In genomic region chr1:156838695-156839094, GRCm38 (mm10) we compare ENCODE assay signal across 8 mouse cellular contexts. TPM values are rescaled to one million over a fixed set of nuclear protein-coding genes. Genes with fewer than 3 reads are reported as not detected.
DNase-seq lines count a peak whose midpoint lies in the region; ATAC-seq lines count a peak whose summit lies in the region.

No protein-coding gene starts in this region.

- 22% methylated on average over 6 of the region's 6 CpGs for WGBS in hindbrain, embryonic 10.5 days
- 15% methylated on average over 6 of the region's 6 CpGs for WGBS in midbrain, embryonic 13.5 days
- 8% methylated on average over 6 of the region's 6 CpGs for WGBS in stomach, embryonic 16.5 days

- peak overlapping the region; percentile 31 for H3K27ac ChIP-seq in hindbrain, embryonic 10.5 days
- peak overlapping the region; percentile 27; the same call in 1 of the 2 replicates for H3K27ac ChIP-seq in midbrain, embryonic 13.5 days
- peak overlapping the region; percentile 82 for H3K27ac ChIP-seq in stomach, embryonic 16.5 days (ENCODE audit: low read length)

- DNase-seq in right cerebral cortex, adult 18-20 months: peak; percentile 35
- DNase-seq in right cerebral cortex, postnatal 4 days: no peak
- DNase-seq in frontal cortex, postnatal 10 days (ENCODE audit: low spot score in 2 of 2): peak; percentile 19 to 21
- peak; percentile 64 for DNase-seq in hindbrain, embryonic 10.5 days (ENCODE audit: low spot score)
- peak; percentile 24 to 27 for DNase-seq in layer of hippocampus, postnatal 36 days
- DNase-seq in thymus, postnatal 10 days (ENCODE audit: low spot score in 2 of 2): no peak

- H3K27me3 ChIP-seq in hindbrain, embryonic 10.5 days (ENCODE audit: insufficient read depth, poor library complexity, severe bottlenecking): no peaks in the 10 kb centered on the region
- no peaks in the 10 kb centered on the region for H3K27me3 ChIP-seq in midbrain, embryonic 13.5 days
- no peaks in the 10 kb centered on the region for H3K27me3 ChIP-seq in stomach, embryonic 16.5 days (ENCODE audit: control insufficient read depth, insufficient read depth, low read length)

- H3K36me3 ChIP-seq in hindbrain, embryonic 10.5 days: no peaks in the 10 kb centered on the region
- H3K36me3 ChIP-seq in midbrain, embryonic 13.5 days: no peaks in the 10 kb centered on the region
- H3K36me3 ChIP-seq in stomach, embryonic 16.5 days (ENCODE audit: control insufficient read depth, insufficient read depth, low read length): no peaks in the 10 kb centered on the region

- no peak overlapping the region; the same call in 1 of the 2 replicates for H3K4me2 ChIP-seq in midbrain, embryonic 13.5 days (replicated peaks)
- H3K4me2 ChIP-seq in stomach, embryonic 16.5 days (ENCODE audit: low read depth, low read length): peak overlapping the region; percentile 55

- peak overlapping the region; percentile 1; the same call in 1 of the 2 replicates for H3K4me3 ChIP-seq in hindbrain, embryonic 10.5 days
- no peak overlapping the region for H3K4me3 ChIP-seq in midbrain, embryonic 13.5 days (replicated peaks)
- peak overlapping the region; percentile 45 for H3K4me3 ChIP-seq in stomach, embryonic 16.5 days (replicated peaks; ENCODE audit: low read length)

- H3K4me1 ChIP-seq in hindbrain, embryonic 10.5 days (replicated peaks): peaks cover 34% of the 10 kb centered on the region
- peaks cover 18% of the 10 kb centered on the region for H3K4me1 ChIP-seq in midbrain, embryonic 13.5 days (replicated peaks)
- peaks cover 9% of the 10 kb centered on the region; the same call in 1 of the 2 replicates for H3K4me1 ChIP-seq in stomach, embryonic 16.5 days (ENCODE audit: control insufficient read depth, insufficient read depth, low read length)

- ATAC-seq in midbrain, embryonic 13.5 days: peak; percentile 84
- peak; percentile 95 for ATAC-seq in stomach, embryonic 16.5 days (ENCODE audit: insufficient read depth, low FRiP score)

- H3K9me3 ChIP-seq in hindbrain, embryonic 10.5 days: no peaks in the 10 kb centered on the region
- H3K9me3 ChIP-seq in midbrain, embryonic 13.5 days: no peaks in the 10 kb centered on the region
- H3K9me3 ChIP-seq in stomach, embryonic 16.5 days (replicated peaks; ENCODE audit: control insufficient read depth, low read length): no peaks in the 10 kb centered on the region

- H3K9ac ChIP-seq in midbrain, embryonic 13.5 days (replicated peaks): no peak overlapping the region; the same call in 1 of the 2 replicates
- peak overlapping the region; percentile 66 for H3K9ac ChIP-seq in stomach, embryonic 16.5 days (ENCODE audit: low read length)

RNA-seq across cellular contexts. Expression of gene Angptl1, which starts 0.3 kb away (rescaled TPM):
- polyA plus RNA-seq in hindbrain, embryonic 10.5 days (2016; fragmentation: Nextera tagmentation; extraction: Ambion mirVana): 2.2 and 2.4 TPM in 2 replicates
- 1 to 10 TPM in 1 of 2 experiments, under 1 TPM in 1; 0.75 to 1.1 TPM for total RNA-seq in layer of hippocampus, postnatal 36 days (2021)
- 0.57 and 0.86 TPM in 2 replicates for polyA plus RNA-seq in midbrain, embryonic 13.5 days (2015; fragmentation: Nextera tagmentation; extraction: Ambion mirVana)
- polyA plus RNA-seq in stomach, embryonic 16.5 days (2015; fragmentation: Nextera tagmentation; extraction: Ambion mirVana): 19.3 and 20.0 TPM in 2 replicates

Comparison
In these comparisons a context has a peak if more than half of its experiments do, and no peak if none do; other contexts are left out.
1. DNase-seq: peak in right cerebral cortex, adult 18-20 months (single experiment), frontal cortex, postnatal 10 days (2 of 2), hindbrain, embryonic 10.5 days (single experiment) and layer of hippocampus, postnatal 36 days (2 of 2); none in right cerebral cortex, postnatal 4 days (single experiment) and thymus, postnatal 10 days (0 of 2).
2. H3K27ac ChIP-seq: peak in every context shown above with its lines; median percentile 82 in stomach, embryonic 16.5 days; 31 in hindbrain, embryonic 10.5 days; 27 in midbrain, embryonic 13.5 days.